Mouse (Mus musculus) thymus, postnatal 25 days (tissue): ENCODE measurements around the gene Ethe1.
"Not testable (repeated sequence)": the region's sequence is repeated elsewhere in the genome, so short reads cannot be mapped to it uniquely, and the experiment has no call there.

ENCODE experiments used
- DNase-seq: peaks from one replicate; pipeline ENCODE4 v3.0.0; 2022

Ethe1 gene

DNA sequence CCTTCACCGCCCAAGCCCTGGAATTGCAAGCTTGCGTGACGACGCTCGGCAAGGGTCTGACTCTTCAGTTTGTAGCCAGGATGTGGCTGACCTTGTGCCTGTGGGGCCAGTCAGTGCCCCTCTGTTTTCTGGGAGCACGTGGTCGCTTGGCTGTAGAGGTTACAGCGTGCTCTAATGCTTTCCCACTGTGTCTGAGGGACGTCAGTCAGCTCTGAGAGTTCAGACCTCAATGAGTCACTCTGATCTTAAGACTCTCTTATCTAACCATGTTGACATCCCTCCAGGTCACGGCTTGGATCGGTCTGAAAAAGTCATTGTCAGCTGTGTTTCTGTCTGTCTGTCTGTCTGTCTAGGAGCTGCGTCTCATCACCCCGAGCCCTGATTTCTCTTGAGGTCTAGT is 27.5 kb downstream of the Ethe1 start:
- no peak for DNase-seq

DNA sequence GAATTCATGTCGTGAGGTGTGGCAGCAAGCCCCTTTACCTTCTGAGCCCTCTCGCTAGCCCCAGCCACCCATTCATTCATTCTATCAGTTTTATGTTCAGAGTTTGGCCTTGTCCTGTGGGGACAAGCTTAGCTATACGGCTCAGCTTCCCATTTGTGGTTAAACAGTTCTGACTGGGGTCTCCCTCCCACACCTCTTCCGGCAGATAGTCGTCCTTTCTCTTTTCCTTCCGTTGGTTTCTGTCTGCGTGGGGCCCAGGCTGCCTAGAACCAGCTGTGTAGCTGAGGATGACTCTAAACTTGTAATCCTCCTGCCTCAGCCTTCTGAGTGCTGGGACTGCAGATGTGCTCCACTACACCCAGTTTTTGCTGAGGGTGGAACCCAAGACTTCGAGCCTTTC is 30.4 kb downstream of the Ethe1 start:
- DNase-seq: peak; percentile 41

DNA sequence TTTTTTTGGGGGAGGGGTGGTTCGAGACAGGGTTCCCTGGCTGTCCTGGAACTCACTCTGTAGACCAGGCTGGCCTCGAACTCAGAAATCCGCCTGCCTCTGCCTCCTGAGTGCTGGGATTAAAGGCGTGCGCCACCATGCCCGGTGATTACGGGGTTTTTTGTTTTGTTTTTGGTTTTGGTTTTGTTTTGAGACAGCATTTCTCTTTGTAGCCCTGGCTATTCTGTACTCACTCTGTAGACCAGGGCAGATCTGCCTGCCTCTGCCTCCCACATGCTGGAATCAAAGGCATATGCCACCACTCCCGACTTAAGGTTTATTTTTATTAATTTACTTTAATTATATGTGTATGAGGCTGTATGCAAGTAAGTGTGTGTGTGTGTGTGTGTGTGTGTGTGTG is 31.0 kb downstream of the Ethe1 start:
- not testable (repeated sequence) for DNase-seq

DNA sequence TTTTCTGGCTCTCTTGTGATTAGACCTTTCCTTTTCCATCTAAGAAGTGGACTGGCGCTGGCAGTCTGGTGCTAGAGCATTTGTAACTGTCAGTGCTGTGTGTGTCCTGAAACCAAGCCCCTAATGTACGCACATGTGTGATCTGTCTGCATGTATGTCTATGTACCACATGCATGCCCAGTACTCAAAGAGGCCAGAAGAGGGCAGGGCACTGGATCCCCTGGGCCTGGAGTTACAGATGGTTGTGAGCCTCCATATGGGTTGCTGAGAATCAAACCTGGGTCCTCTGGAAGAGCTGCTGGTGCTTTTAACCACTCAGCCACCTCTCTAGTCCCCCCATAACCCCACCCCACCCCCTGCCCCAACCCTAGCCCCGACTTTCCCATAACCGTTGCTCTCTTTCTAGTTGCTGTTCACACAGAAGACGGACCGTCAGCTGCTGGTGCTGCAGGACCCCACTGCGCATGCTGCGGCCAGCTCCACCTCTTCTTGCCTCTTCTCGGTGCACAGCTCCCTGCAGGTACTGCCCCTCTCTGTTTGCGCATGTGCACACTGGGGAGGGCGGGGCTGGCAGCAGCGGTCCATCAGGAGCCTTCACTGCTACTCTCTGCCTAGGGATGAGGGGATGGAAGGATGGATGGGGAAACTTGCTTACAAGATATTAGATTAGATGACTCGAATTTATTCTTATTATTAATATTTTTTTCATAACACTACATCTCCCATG is 32.5 kb downstream of the Ethe1 start:
- no peak for DNase-seq

DNA sequence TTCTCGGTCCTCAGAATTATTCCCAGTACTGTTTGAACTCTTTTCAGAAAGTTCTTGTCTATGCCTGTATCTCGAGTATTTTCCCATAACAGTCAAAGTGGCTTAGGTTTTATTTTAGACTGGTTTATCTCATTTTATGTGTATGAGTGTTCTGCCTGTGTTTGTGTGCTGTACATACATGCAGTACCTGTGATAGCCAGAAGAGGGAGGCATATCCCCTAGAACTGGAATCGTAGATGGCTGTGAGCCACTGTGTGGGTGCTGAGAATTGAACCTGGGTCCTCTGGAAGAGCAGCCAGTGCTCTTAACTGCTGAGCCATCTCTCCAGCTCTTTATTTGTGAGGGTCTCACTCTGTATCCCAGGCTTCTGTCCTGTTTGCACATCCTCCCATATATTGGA is 33.9 kb downstream of the Ethe1 start:
- no peak for DNase-seq

DNA sequence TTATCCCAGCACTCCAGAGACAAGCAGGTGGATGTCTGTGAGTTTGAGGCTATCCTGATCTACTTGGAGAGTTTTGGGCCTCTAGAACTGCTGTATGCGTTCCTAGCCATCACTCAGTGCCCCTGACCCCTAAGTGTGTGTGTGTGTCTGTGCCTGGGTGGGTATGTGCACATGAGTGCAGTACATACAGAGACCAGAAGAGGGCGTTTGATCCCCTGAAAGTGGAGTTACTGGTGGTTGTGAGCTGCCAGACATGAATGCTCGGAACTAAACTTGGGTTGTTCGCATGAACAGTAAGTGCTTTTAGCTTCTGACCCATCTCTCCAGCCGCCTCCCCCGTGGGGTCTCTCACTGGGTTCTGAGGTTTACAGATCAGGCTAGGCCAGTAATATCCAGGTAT is 35.6 kb downstream of the Ethe1 start:
- DNase-seq: no peak

DNA sequence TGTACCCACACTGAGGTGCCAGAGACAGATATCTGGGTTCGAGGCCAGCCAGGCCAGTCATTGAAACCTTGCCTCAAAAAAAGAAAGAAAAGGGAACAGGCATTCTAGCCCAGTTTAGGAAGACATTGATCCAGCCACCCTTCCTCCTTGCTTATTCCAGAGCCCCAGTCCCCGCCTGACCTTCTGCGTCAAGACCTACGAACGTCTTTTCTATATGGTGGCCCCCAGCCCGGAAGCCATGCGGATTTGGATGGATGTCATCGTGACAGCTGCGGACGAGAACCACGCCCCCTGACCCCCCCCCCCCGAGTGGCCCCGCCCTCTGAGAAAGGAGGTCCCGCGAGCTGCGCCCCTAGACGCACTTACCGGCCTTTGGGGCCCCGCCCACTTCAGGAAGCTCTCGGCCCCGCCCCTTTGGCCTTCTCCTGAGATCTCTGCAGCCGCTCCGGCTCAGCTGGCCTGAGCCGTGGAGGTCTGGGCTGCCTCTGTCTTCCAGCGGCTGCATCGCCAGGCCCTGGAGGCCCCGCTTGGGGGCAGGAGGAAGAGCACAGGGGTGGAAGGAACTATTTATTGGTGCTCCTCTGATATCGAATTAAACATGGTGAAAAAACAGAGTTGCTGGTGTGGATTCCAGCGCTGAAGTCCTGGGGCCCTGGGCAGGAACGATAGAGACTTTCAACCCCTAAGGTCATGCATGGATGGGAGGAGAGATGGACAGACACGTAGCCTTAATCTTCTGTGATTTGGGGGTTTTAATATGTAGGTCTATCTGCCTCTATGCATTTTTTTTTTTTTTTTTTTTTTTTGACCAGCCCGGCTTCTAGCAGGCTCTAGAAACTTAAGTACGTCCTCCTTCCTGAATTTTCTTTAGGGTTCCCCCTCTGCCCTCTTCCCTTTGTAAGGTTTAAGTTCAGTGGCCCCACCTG is 41.6 kb downstream of the Ethe1 start:
- DNase-seq: peak; percentile 84

DNA sequence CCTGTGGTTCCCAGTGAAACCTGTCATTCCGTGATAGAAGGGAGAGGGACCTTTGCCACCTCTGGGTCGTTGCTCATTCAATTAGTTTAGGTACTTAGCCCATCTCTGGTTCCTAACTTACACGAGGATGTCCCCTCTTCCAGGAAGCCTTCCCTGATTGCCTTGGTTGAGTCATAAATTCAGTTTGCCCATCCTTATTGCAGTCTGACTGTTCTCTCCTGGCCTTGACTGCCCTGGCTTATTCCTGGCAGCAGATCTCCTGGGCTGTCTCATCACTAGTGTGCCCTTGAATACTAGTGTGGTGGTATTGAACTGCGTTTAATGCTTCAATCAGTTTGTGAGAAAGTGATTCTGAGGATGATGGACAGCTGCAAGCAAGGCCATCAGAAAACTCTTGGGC is 42.3 kb downstream of the Ethe1 start:
- no peak for DNase-seq

DNA sequence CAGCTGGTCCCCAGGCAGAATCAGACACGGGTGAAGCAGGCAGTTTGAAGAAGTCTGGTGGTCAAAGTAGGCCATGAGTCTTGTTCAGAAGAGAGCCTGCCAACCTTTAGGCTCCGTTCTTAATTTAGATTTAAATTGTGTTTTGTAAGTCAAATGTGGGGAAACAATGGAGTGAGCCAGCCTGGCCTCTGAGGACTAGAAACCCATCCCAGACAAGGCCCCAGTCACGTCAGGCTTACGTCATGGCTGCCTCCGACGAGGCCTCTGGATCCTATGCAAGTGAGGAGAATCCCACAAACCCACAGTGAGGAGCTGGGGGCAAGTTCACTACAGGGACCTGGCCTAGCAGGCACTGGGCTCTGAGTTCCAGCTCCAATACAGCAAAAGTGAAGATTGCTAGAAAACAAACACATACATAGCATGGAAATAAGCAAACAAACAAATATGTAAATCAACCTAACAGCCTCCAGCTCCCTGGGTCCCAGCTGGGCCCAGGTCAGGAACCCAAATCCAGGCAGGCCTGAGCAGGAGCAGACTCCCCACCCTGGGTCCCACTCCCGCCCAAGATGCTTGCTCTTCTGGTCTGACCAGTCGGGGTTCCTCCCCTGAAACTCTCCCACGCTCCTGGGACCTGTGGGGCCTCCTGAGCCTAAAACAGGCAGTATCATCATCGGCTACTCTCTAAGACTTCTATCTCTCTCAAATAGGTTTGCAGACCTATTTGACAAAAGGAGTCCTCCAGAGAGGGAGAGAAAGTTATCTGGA is 43.0 kb downstream of the Ethe1 start:
- no peak for DNase-seq

DNA sequence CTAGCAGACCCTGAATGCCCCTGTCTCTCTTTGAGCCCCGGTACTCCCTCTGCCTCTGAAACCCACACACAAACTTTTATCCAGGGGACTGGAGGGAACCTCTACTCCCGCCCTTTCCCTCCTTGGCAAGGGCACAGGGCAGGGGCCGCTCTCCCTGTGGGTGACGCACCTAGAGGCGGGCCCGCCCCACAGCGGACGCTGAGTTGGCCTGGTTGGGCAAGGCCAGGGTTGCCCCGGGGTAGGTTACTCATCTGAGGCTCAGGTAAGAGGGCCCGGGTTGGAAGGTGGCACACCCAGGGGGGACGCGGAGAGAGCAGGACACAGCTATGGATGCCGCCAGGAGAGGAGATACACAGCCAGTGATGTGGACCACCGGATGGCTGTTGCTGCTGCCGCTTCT is 48.9 kb downstream of the Ethe1 start, which contains the start of gene Lypd3:
Lypd3 (plus strand) TSS at position 287 of the 400 bp plus-strand sequence.
- no peak for DNase-seq

DNA sequence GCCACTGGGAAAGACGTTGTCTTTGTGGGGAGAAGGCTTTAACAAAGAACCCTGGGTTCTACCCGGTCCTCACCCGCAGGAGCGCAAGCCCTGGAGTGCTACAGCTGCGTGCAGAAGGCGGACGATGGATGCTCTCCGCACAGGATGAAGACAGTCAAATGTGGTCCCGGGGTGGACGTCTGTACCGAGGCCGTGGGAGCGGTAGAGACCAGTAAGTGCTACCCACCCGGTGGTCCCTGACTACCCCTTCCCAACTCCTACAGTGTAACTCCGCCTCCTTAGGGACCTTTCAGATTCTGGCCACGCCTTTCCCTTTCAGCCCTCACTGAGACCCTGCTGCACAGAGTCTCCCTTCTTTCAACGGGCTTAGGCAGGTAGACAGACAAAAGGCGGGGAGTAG is 49.7 kb downstream of the Ethe1 start:
- DNase-seq: no peak

DNA sequence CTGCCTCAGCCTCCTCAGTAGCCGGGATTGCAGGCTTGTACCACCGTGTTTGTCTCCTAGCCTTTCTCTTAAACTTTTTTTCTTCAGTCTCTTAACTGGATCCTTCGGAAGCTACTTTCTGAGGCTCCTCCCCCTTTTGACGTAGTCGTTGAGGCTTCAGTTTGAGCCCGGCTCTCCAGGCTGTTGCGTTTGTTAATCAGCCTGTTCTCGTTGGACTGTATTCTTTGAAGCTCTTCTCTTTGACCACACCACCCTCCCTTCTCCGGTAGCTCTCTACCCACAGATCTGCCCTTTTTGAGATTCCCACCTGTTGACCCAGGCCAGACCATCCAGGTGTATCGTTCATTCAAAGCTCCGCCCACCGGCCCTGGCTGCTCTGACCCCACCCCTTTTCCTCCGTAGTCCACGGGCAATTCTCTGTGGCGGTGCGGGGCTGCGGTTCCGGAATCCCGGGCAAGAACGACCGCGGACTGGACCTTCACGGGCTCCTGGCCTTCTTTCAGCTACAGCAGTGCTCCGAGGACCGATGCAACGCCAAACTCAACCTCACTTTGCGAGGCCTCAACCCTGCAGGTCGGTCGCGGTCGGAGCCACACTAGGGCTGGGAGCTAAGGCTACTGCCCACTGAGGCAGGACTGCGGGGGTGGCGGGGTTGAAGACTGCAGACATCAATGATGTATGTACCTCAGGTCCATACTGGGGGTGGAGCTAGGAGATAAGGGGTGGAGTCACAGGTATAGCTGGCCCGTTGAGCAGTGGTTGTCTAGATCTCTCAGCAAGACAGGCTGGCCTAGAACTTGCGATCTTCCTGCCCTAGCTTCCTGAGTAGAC is 50.9 kb downstream of the Ethe1 start:
- peak; percentile 22 for DNase-seq

DNA sequence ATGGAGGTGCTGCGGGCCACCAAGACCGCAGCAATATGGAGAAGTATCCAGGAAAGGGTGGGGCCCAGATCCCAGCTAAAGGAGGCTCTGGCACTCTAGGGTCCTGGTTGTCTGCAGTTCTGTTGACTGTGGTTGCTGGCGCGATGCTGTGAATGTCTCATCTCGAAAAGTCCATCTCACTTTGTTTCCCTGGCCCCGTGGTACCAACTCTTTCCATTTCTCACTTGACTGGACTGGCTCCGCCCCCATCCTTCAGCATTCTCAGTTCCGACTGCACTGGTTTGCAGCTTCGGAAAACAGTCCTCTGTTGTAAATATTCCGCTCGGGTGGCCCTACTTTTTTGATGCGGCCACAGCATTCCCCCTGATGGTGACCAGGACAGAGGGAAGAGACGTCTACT is 53.1 kb downstream of the Ethe1 start:
- no peak for DNase-seq

DNA sequence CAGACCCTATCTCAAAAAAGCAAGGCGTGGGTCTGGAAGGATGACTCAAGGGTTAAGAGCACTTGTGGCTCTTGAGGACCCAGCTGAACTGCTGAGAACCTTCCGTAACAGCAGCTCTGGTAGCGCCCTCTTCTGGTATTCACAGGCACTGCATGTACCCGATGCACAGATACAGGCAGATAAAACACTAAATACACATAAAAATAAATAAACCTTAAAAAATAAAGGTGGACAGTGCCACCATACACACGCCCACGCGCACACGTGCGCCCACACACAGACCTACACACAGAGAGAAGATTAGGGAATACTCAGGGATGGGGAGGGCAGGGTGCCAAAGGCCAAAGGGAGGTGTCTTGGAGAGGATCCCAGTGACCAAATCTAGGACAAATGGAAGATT is 55.1 kb downstream of the Ethe1 start:
- peak; percentile 77 for DNase-seq

DNA sequence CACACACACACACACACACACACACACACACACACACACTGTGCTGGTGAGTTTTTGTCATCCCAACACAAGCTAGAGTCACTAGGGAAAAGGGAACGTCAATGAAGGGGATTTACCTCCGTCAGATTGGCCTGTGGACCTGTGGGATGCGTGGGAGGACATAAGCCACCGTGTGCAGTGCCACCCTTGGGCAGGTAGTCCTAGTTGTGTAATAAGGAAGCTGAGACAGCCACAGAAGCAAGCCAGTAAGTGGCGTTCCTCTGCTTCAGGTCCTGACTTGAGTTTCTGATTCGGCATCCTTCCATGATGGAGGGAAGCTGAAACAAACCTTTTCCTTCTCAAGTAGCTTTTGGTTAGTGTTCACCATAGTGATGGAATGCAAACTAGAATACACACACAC is 57.1 kb downstream of the Ethe1 start:
- DNase-seq: no peak

DNA sequence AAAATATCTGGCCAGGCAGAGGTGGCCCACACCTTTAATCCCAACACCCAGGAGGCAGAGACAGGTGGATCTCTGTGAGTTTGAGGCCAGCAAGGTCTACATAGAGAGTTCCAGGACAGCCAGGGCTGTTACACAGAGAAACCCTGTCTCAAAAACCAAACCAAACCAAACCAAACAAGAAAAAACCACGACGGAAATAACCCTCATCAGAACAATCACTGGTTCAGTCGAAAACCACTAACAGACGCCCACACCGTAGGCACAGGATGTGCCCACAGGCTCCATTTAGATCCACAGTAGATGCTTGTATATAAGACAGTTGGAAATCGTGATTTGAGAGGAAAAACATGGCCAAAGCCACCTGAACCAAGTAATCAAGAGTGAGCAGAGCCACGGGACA is 57.7 kb downstream of the Ethe1 start:
- peak; percentile 27 for DNase-seq

DNA sequence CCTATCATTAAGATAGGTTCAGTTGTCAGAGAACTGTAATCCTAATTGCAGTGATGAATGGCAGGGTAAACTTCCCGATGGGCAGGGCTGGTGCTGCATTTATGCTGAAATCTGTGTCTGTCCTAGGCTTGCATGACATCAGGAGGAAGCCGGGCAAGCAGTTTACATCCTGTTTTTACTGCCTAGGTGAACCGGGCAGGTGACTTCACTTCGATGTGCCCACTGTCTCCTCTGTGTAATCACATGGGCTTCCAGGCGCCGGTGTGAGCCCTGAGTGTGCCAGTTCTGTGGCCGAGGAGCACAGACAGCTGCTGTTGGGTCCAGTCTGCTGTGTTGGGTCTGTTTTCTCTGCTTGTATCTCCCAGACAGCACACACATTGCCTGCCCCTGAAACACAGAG is 59.1 kb downstream of the Ethe1 start:
- DNase-seq: no peak

DNA sequence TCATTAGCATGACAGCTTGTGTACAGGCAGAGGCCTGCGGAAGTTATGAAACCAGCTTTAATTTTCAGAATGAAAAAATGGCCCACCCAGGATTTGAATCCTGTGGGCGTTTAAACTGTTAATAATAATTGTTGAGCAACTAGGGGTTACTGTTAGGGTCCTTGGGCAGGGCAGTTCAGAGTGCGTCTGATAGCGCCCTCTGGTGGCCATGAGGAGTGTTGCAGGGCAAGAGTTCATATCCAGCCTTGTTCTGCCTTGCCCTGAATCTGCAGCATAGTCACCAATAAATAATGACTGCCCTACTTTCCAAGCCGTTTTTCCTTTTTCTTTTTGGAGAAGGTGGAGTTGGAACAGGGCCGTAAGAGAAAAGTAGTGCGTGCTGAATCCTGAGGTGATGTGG is 66.3 kb downstream of the Ethe1 start:
- DNase-seq: peak; percentile 72
